Mouse (Mus musculus) forebrain, embryonic 16.5 days (tissue): ENCODE results near the gene Ube2d1. TPM values are rescaled to one million over a fixed set of nuclear protein-coding genes. Genes with fewer than 3 reads are reported as not detected.
A peak's percentile ranks its signal among the peaks of the same experiment; 100 is the strongest.

ENCODE experiments used
- ATAC-seq: fragments of 200-750 bp; cut with Nextera tagmentation; 2 replicates; pipeline ENCODE4 v1.8.0; 2017; ENCODE audit warnings: mild to moderate bottlenecking, moderate library complexity
- H3K27ac ChIP-seq: fragments of 300-500 bp; sonication (generic); 2 replicates; pipeline ENCODE4 v1.5.1; 2014; ENCODE audit warnings: low read length, control low read depth
- H3K27me3 ChIP-seq: fragments of 300-500 bp; sonication (generic); replicated peaks from 2 replicates; pipeline ENCODE4 v1.6.1; 2014; ENCODE audit warnings: low read length; ENCODE audit not compliant: control insufficient read depth, insufficient read depth
- H3K36me3 ChIP-seq: fragments of 300-500 bp; sonication (generic); 2 replicates; pipeline ENCODE4 v1.6.1; 2014; ENCODE audit not compliant: control insufficient read depth, insufficient read depth
- H3K4me1 ChIP-seq: fragments of 300-500 bp; sonication (generic); replicated peaks from 2 replicates; pipeline ENCODE4 v1.6.1; 2014; ENCODE audit warnings: low read length; ENCODE audit not compliant: control insufficient read depth, insufficient read depth
- H3K4me2 ChIP-seq: fragments of 300-500 bp; sonication (generic); 2 replicates; pipeline ENCODE4 v1.6.1; 2014; ENCODE audit warnings: mild to moderate bottlenecking, low read length, control low read depth
- H3K4me3 ChIP-seq: fragments of 300-500 bp; sonication (generic); replicated peaks from 2 replicates; pipeline ENCODE4 v1.5.1; 2014; ENCODE audit warnings: mild to moderate bottlenecking, low read length, control low read depth
- H3K9ac ChIP-seq: fragments of 300-500 bp; sonication (generic); replicated peaks from 2 replicates; pipeline ENCODE4 v1.6.1; 2014; ENCODE audit warnings: low read depth, low read length, control low read depth
- H3K9me3 ChIP-seq: fragments of 300-500 bp; sonication (generic); 2 replicates; pipeline ENCODE4 v1.6.1; 2016; ENCODE audit warnings: low read length; ENCODE audit not compliant: control insufficient read depth
- WGBS: fragments of 180-500 bp; shearing (Covaris S2); extraction: QIAGEN DNeasy Blood & Tissue Kit; methylation state at CpG from one replicate; pipeline ENCODE4 v1.1.7; 2014; 5-methylcytosine and 5-hydroxymethylcytosine counted together
- polyA plus RNA-seq: library from polyadenylated mRNA; unstranded; fragments of >200 nt; fragmentation: Nextera tagmentation; extraction: Ambion mirVana; gene quantifications from 2 replicates; pipeline ENCODE4 v1.2.1, GENCODE M21; 2015

Gene Ube2d1
- polyA plus RNA-seq, 1 experiment from 2014 or later: 186 TPM

DNA sequence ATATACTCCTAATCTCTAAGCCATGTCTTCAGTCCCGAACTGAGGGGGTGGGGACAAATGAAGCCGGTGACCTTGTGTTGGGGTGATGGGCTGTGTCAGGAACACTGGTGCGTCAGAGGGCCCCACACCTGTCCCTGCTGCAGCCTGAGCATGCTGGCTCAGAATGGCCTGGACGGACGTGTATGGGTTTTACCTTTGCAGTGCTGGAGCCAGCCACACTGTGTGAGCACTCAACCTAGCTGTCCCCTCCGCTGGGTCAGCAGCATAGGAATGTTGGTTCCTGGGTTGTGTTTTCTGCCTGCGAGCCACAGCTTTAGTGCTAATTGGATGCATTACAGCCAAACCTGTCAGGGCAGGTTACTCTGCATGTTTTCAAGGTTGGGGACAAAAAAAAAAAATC lies 41.1 kb upstream of the Ube2d1 start:
- WGBS: 74% methylated on average over 7 of the region's 7 CpGs
- Histone ChIP-seq H3K27ac (no peak overlapping the region), H3K4me2 (no peak overlapping the region), H3K4me3 (no peak overlapping the region), H3K36me3 (peaks cover 10% of the 10 kb centered on the region), H3K9ac (no peak overlapping the region), H3K4me1 (no peaks in the 10 kb centered on the region), H3K9me3 (no peaks in the 10 kb centered on the region), H3K27me3 (no peaks in the 10 kb centered on the region)
- no peak for ATAC-seq

DNA sequence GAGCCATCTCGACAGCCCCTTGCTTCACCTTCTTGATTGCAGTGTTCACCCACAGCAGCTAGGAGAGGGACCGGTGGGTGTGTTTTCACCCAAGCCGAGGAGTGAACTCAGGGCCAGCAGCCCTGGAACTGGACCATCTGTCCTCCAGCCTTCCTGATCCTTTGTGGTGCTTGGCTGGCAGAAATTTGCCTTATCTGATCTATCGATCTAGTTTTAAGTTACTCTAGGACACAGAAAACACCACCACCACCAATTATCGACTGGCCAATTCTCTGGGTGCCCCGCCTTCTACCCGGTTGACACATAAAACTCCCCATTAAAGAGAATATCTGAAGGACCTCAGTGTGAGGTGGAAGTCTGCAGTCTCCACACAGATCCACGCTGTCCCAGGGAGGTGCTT lies 38.6 kb upstream of the Ube2d1 start:
- Histone ChIP-seq H3K4me1 (no peaks in the 10 kb centered on the region), H3K4me2 (no peak overlapping the region), H3K9ac (no peak overlapping the region), H3K27ac (no peak overlapping the region), H3K27me3 (no peaks in the 10 kb centered on the region), H3K36me3 (no peaks in the 10 kb centered on the region), H3K9me3 (no peaks in the 10 kb centered on the region), H3K4me3 (no peak overlapping the region)
- ATAC-seq: no peak
- 86% methylated on average over 8 of the region's 8 CpGs for WGBS

DNA sequence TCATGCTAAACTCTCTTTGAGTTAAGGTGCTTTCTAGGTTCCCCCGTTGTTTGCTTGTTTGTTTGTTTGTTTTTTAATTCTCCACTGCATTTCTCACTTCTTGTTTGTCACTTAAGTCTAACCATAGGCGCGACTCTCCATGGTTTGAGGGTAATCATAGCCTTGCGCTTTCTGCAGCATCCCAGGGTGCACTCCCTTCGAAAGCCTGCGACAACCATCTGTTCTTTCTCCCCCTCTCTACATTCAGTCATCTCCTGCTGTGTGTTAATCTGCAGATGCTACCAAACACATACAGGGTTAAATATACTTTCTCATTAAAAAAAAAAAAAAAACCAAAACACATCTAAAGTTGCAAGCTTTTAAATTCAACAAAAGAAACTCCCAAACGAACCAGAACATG lies 31.4 kb upstream of the Ube2d1 start:
- H3K4me1 ChIP-seq: no peaks in the 10 kb centered on the region
- no peak overlapping the region for H3K27ac ChIP-seq

DNA sequence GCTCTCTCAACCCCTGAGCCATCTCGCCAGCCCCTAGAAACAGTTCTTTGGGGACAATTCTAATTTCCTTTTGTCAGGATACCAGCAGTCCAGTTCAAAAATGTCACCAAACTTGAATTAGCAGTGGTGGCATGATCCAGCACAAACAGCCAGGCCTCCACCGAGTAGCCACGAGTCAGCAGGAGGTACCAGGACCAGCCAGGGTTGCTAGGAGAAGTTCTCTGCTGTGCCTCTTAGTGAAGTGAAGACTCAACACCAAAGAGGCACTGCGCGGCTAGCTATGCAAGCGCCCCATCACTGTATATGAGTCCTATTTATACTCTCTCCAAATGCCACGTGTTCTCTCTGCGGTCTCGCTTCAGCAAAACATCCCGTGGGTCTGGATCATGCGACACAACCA lies 31.0 kb upstream of the Ube2d1 start:
- Histone ChIP-seq H3K36me3 (no peaks in the 10 kb centered on the region), H3K4me2 (no peak overlapping the region), H3K27ac (no peak overlapping the region), H3K9me3 (no peaks in the 10 kb centered on the region), H3K27me3 (no peaks in the 10 kb centered on the region), H3K9ac (no peak overlapping the region), H3K4me1 (no peaks in the 10 kb centered on the region), H3K4me3 (no peak overlapping the region)
- ATAC-seq: no peak
- 82% methylated on average over 11 of the region's 11 CpGs for WGBS

More for the DNA sequence above, 31.4 kb upstream of the Ube2d1 start:
- no peaks in the 10 kb centered on the region for H3K9me3 ChIP-seq
- H3K4me3 ChIP-seq: no peak overlapping the region
- no peak overlapping the region for H3K9ac ChIP-seq
- 67% methylated on average over 7 of the region's 7 CpGs for WGBS
- H3K4me2 ChIP-seq: no peak overlapping the region
- no peak for ATAC-seq
- H3K36me3 ChIP-seq: no peaks in the 10 kb centered on the region
- H3K27me3 ChIP-seq: no peaks in the 10 kb centered on the region

DNA sequence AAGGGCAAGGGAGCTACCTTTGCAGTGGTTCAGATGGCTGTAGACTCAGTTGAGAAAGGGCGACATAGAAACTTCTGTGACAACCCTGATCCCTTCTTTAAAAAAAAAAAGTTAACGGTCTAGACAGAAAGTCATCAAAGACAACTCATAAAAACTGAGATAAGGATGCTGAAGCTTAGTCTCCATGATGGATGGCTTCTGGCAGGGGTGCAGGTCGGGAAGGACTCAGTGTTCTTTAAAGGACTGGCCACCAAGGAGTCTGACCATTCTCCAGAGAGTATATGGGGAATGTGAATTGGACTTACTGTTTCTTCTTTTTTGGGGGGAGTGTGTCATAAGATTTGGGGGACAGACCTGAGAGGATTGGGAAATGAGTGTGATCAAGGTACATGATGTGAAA lies 29.5 kb upstream of the Ube2d1 start:
- no peak overlapping the region for H3K27ac ChIP-seq
- no peaks in the 10 kb centered on the region for H3K27me3 ChIP-seq
- H3K36me3 ChIP-seq: no peaks in the 10 kb centered on the region
- WGBS: 91% methylated on average over 3 of the region's 3 CpGs
- no peak overlapping the region for H3K9ac ChIP-seq
- no peaks in the 10 kb centered on the region for H3K9me3 ChIP-seq
- no peak overlapping the region for H3K4me3 ChIP-seq
- no peaks in the 10 kb centered on the region for H3K4me1 ChIP-seq
- no peak for ATAC-seq
- H3K4me2 ChIP-seq: no peak overlapping the region

DNA sequence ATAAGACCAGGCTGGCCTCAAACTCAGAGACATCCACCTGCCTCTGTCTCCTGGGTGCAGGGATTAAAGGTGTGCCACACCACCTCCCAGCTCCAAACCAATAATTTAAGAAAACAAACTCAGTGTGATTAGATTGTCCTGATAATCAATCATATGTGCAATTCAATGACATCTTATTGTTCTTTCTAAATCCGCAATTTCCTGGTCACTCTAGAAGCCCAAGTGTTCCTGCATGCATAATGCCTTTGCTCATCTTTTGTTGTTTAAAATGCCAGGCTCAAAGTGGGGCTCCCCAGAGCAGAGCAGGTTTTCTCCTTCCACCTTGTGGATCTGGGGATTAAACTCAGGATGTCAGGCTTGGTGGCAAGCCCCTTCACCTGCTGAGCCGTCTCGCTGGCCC lies 25.2 kb upstream of the Ube2d1 start:
- WGBS: 63% methylated on average over 3 of the region's 3 CpGs

DNA sequence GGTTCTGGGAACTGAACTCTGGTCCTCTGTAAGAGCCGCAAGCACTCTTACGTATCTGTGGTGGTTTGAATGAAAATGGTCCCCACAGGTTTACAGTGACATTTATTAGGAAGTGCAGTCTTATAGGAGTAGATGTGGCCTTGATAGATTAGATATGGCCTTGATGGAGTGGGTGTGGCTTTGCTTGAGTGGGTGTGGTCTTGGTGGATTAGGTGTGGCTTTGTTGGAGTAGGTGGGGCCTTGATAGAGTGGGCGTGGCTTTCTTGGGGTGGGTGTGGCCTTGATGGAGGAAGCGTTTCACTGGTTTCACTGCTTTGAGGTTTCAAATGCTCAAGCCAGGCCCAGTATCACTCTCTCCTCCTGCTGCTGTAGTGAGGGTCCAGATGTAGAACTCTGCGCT lies 23.1 kb upstream of the Ube2d1 start:
- no peak overlapping the region for H3K4me2 ChIP-seq
- no peaks in the 10 kb centered on the region for H3K36me3 ChIP-seq
- H3K27me3 ChIP-seq: no peaks in the 10 kb centered on the region
- ATAC-seq: no peak
- no peak overlapping the region for H3K9ac ChIP-seq
- no peaks in the 10 kb centered on the region for H3K4me1 ChIP-seq
- no peaks in the 10 kb centered on the region for H3K9me3 ChIP-seq
- H3K27ac ChIP-seq: no peak overlapping the region
- H3K4me3 ChIP-seq: no peak overlapping the region
- WGBS: 88% methylated on average over 5 of the region's 5 CpGs

More for the DNA sequence above, 25.2 kb upstream of the Ube2d1 start:
- H3K4me3 ChIP-seq: no peak overlapping the region
- no peak overlapping the region for H3K9ac ChIP-seq
- H3K27me3 ChIP-seq: no peaks in the 10 kb centered on the region
- H3K9me3 ChIP-seq: no peaks in the 10 kb centered on the region
- ATAC-seq: no peak
- no peak overlapping the region for H3K4me2 ChIP-seq
- no peaks in the 10 kb centered on the region for H3K4me1 ChIP-seq
- H3K36me3 ChIP-seq: no peaks in the 10 kb centered on the region
- H3K27ac ChIP-seq: no peak overlapping the region

DNA sequence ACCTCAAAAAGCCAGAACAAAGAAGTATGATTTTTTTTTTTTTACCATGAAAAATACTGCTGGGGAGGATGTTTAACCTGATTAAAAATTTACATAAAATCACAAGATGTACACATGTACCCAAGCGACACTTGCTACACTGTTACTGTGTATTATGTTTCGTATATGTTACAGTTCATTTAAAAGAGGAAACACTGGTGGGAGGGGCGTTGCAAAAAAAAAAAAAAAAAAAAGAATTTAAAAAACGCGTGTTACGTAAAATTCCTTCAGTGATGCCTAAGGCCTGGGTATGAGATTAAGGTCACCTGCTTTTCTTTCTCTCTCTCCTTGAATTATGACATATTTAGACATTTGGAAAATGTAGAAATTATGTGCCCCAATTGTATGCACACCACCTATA lies 21.7 kb upstream of the Ube2d1 start:
- no peaks in the 10 kb centered on the region for H3K27me3 ChIP-seq
- H3K4me3 ChIP-seq: no peak overlapping the region
- H3K4me1 ChIP-seq: no peaks in the 10 kb centered on the region
- WGBS: 80% methylated on average over 6 of the region's 6 CpGs
- no peaks in the 10 kb centered on the region for H3K9me3 ChIP-seq
- H3K4me2 ChIP-seq: no peak overlapping the region
- H3K36me3 ChIP-seq: no peaks in the 10 kb centered on the region
- H3K9ac ChIP-seq: no peak overlapping the region
- ATAC-seq: no peak
- no peak overlapping the region for H3K27ac ChIP-seq

DNA sequence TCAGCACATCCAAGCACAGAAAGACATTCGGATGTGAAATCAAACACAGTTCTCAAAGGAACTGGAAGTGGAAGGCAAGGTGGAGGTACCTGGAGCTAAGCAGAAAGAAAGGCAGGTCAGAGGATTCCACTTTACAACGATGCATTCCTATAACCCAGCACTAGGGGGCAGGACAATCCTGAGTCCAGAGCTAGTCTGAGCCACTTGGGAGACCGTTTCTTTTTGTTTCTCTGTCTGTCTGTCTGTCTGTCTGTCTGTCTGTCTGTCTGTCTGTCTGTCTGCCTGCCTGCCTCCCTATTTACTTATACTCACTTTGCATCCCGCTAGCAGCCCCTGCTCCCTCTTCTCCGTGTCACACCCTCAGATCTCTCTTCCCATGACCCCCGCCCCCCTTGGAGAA lies 21.1 kb upstream of the Ube2d1 start:
- 29% methylated on average over 6 of the region's 6 CpGs for whole genome bisulfite sequencing
- no peaks in the 10 kb centered on the region for H3K9me3 ChIP-seq
- no peak overlapping the region for H3K27ac ChIP-seq
- no peak for ATAC-seq
- H3K27me3 ChIP-seq: no peaks in the 10 kb centered on the region
- no peak overlapping the region for H3K9ac ChIP-seq
- H3K4me1 ChIP-seq: no peaks in the 10 kb centered on the region
- H3K36me3 ChIP-seq: no peaks in the 10 kb centered on the region
- peak overlapping the region; percentile 39; the same call in 1 of the 2 replicates for H3K4me2 ChIP-seq
- H3K4me3 ChIP-seq: no peak overlapping the region

DNA sequence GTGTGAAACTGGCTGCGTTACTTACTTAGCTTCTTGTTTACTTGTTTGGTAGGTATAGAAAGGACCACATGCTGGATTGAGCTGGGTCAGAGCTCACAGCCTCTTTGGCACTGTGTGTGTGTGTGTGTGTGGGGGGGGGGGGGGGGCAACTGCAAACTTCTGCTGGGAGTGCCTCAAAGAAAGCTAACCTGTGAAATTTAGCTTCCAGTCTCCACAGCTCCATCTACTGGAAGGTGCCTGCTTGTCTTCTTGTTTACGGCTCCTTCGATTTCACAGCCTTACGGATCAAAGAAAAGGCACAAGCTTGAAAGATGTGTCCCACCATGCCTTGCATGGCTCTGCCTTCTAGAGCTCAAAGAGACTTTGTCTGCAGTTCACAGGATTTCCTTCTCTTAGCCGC lies 17.4 kb upstream of the Ube2d1 start:
- Histone ChIP-seq H3K27ac (no peak overlapping the region), H3K4me1 (no peaks in the 10 kb centered on the region), H3K27me3 (no peaks in the 10 kb centered on the region), H3K9me3 (no peaks in the 10 kb centered on the region), H3K4me3 (no peak overlapping the region), H3K9ac (no peak overlapping the region), H3K36me3 (no peaks in the 10 kb centered on the region), H3K4me2 (no peak overlapping the region)
- ATAC-seq: no peak
- 24% methylated on average over 5 of the region's 5 CpGs for WGBS
